ENCODE assay signal across 8 mouse cellular contexts in the genomic region with DNA sequence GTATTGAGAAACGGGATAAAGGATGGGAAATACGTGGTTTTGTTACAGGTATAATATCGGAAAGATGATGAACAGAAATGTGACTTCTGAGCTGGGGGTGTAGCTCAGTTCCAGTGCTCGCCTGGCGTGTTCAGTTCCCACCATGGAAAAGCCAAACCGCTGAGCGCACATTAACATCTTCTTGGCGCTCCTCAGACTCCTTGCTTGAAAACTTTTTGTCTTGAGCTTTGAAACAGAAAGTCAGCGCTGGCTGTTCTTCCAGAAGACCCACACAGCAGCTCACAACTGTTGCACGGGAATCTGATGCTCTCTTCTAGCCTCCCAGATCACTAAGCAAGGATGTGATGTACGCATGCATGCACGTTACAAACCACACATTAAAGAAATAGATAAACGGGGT. TPM values are rescaled to one million over a fixed set of nuclear protein-coding genes. Genes with fewer than 3 reads are reported as not detected.
A peak's percentile ranks its signal among the peaks of the same experiment; 100 is the strongest.
DNase-seq lines count a peak whose midpoint lies in the region; ATAC-seq and TF ChIP-seq lines count a peak whose summit lies in the region.

No protein-coding gene starts in this region.

- TF ChIP-seq POLR2A in lung, adult 2 months (IDR thresholded peaks at IDR 0.05; ENCODE audit: borderline replicate concordance, extremely low read depth, low read depth, low read length), result no peak
- TF ChIP-seq POLR2A in embryonic fibroblast, embryonic 13.5 days (IDR thresholded peaks at IDR 0.05; ENCODE audit: low read depth, low read length), result 0 out of 2 replicates have a peak, but pooled peaks have one; percentile 16

- no peak for ATAC-seq in lung, postnatal 0 days
- ATAC-seq in limb, embryonic 11.5 days (ENCODE audit: insufficient number of reproducible peaks, low FRiP score, low TSS enrichment, low read depth), result no peak

- no peaks in the 10 kb centered on the region for H3K4me1 ChIP-seq in lung, postnatal 0 days (ENCODE audit: insufficient read depth, low read depth, low read length)
- H3K4me1 ChIP-seq in lung, adult 2 months (ENCODE audit: control insufficient read depth, insufficient read depth, low read length), result peaks cover 2% of the 10 kb centered on the region
- peaks cover 12% of the 10 kb centered on the region for H3K4me1 ChIP-seq in embryonic fibroblast, embryonic 13.5 days (ENCODE audit: control insufficient read depth, insufficient read depth, low read length)
- 0 out of 2 replicates have a peak, but pooled peaks cover 7% of the 10 kb centered on the region for H3K4me1 ChIP-seq in limb, embryonic 11.5 days (ENCODE audit: control insufficient read depth, insufficient read depth, low read length)

- peak overlapping the region; percentile 86 for H3K4me2 ChIP-seq in lung, postnatal 0 days (replicated peaks; ENCODE audit: low read depth, low read length)
- H3K4me2 ChIP-seq in limb, embryonic 11.5 days (ENCODE audit: low read depth, severe bottlenecking), result peak overlapping the region; percentile 67

- no peak for TF ChIP-seq EP300 in lung, postnatal 0 days (IDR thresholded peaks at IDR 0.05)

- H3K4me3 ChIP-seq in lung, postnatal 0 days (ENCODE audit: low read depth, low read length), result peak overlapping the region; percentile 84
- H3K4me3 ChIP-seq in lung, adult 2 months (replicated peaks; ENCODE audit: extremely low read depth, low read depth, low read length), result no peak overlapping the region
- no peak overlapping the region for H3K4me3 ChIP-seq in embryonic fibroblast, embryonic 13.5 days (ENCODE audit: insufficient read depth, low read length)
- H3K4me3 ChIP-seq in limb, embryonic 11.5 days (ENCODE audit: low read depth, low read length), result peak overlapping the region; percentile 79

- H3K9me3 ChIP-seq in lung, postnatal 0 days (ENCODE audit: low read length), result no peaks in the 10 kb centered on the region
- H3K9me3 ChIP-seq in limb, embryonic 11.5 days (ENCODE audit: control insufficient read depth, low read length), result no peaks in the 10 kb centered on the region

- peak overlapping the region; percentile 65 for H3K9ac ChIP-seq in lung, postnatal 0 days (replicated peaks; ENCODE audit: low read depth)
- peak overlapping the region; percentile 96 for H3K9ac ChIP-seq in limb, embryonic 11.5 days (ENCODE audit: low read length)

- H3K27ac ChIP-seq in lung, postnatal 0 days (ENCODE audit: low read length), result no peak overlapping the region
- peak overlapping the region; percentile 86 for H3K27ac ChIP-seq in embryonic fibroblast, embryonic 13.5 days (ENCODE audit: insufficient read depth, low read length)
- H3K27ac ChIP-seq in limb, embryonic 11.5 days (replicated peaks; ENCODE audit: low read depth, low read length), result no peak overlapping the region

- no peaks in the 10 kb centered on the region for H3K27me3 ChIP-seq in lung, postnatal 0 days (replicated peaks; ENCODE audit: insufficient read depth, low read length)
- no peaks in the 10 kb centered on the region for H3K27me3 ChIP-seq in limb, embryonic 11.5 days (ENCODE audit: control insufficient read depth, insufficient read depth, low read length)

- H3K36me3 ChIP-seq in lung, postnatal 0 days (ENCODE audit: insufficient read depth, low read length), result no peaks in the 10 kb centered on the region
- H3K36me3 ChIP-seq in limb, embryonic 11.5 days (ENCODE audit: control insufficient read depth, insufficient read depth, low read length), result peaks cover 3% of the 10 kb centered on the region; the same call in 1 of the 2 replicates

- no peak for DNase-seq in lung, postnatal 0 days (ENCODE audit: low spot score)
- no peak for DNase-seq in lung, adult 2 months
- DNase-seq in limb, embryonic 11.5 days (ENCODE audit: low spot score), result peak; percentile 48
- peak; percentile 23 for DNase-seq in retina, postnatal 1 day
- DNase-seq in adrenal gland, adult 8-10 months, result no peak
- no peak for DNase-seq in left cerebral cortex, adult 8-10 months (ENCODE audit: low spot score in 2 of 2)
- no peak for DNase-seq in kidney, postnatal 25 days

- 16% methylated on average over 13 of the region's 13 CpGs for WGBS in lung, postnatal 0 days
- WGBS in lung, adult 2 months, result 31% methylated on average over 13 of the region's 13 CpGs
- WGBS in limb, embryonic 11.5 days, result 23% methylated on average over 13 of the region's 13 CpGs

- TF ChIP-seq CTCF in lung, postnatal 0 days (IDR thresholded peaks at IDR 0.05), result no peak
- TF ChIP-seq CTCF in lung, adult 2 months (IDR thresholded peaks at IDR 0.05; ENCODE audit: insufficient read depth, low read length), result no peak
- TF ChIP-seq CTCF in embryonic fibroblast, embryonic 13.5 days (IDR thresholded peaks at IDR 0.05; ENCODE audit: borderline replicate concordance, insufficient read depth, low read length), result no peak

RNA-seq across cellular contexts. Expression of gene Trim59, which starts 1.2 kb away (rescaled TPM):
- 11.1 TPM in 2 replicates for polyA plus RNA-seq in lung, postnatal 0 days (2015; fragmentation: Nextera tagmentation; extraction: Ambion mirVana)
- 0.26 and 0.69 TPM in 2 replicates for polyA plus RNA-seq in lung, adult 2 months (2012; rRNA removed)
- 55.2 and 77.8 TPM in 2 replicates for polyA plus RNA-seq in embryonic fibroblast, embryonic 13.5 days (2011; ENCODE audit: insufficient read length, low read depth, missing spikeins)
- polyA plus RNA-seq in limb, embryonic 11.5 days (2014; fragmentation: Nextera tagmentation; extraction: Ambion mirVana), result 213 and 220 TPM in 2 replicates
- 1 to 10 TPM; 4.4 to 5.8 (median 5.1) TPM for total RNA-seq in adrenal gland, adult 8-10 months (2022)
- 10 to 100 TPM; 15.7 to 19.5 (median 17.4) TPM for total RNA-seq in left cerebral cortex, adult 8-10 months (2022)

RNA-seq across cellular contexts. Expression of gene Smc4, which starts 41.2 kb away (rescaled TPM):
- polyA plus RNA-seq in lung, postnatal 0 days (2015; fragmentation: Nextera tagmentation; extraction: Ambion mirVana), result 74.2 and 86.6 TPM in 2 replicates
- 2.8 and 5.4 TPM in 2 replicates for polyA plus RNA-seq in lung, adult 2 months (2012; rRNA removed)
- 95.0 and 147 TPM in 2 replicates for polyA plus RNA-seq in embryonic fibroblast, embryonic 13.5 days (2011; ENCODE audit: insufficient read length, low read depth, missing spikeins)
- polyA plus RNA-seq in limb, embryonic 11.5 days (2014; fragmentation: Nextera tagmentation; extraction: Ambion mirVana), result 209 and 222 TPM in 2 replicates
- 10 to 100 TPM; 26.5 to 33.6 (median 29.2) TPM for total RNA-seq in adrenal gland, adult 8-10 months (2022)
- total RNA-seq in left cerebral cortex, adult 8-10 months (2022), result 1 to 10 TPM; 4.5 to 5.8 (median 4.8) TPM

RNA-seq across cellular contexts. Expression of gene Ift80, which starts 41.4 kb away (rescaled TPM):
- 5.9 and 8.9 TPM in 2 replicates for polyA plus RNA-seq in lung, postnatal 0 days (2015; fragmentation: Nextera tagmentation; extraction: Ambion mirVana)
- polyA plus RNA-seq in lung, adult 2 months (2012; rRNA removed), result 2.4 and 4.4 TPM in 2 replicates
- polyA plus RNA-seq in embryonic fibroblast, embryonic 13.5 days (2011; ENCODE audit: insufficient read length, low read depth, missing spikeins), result 23.9 and 29.8 TPM in 2 replicates
- polyA plus RNA-seq in limb, embryonic 11.5 days (2014; fragmentation: Nextera tagmentation; extraction: Ambion mirVana), result 21.4 and 22.1 TPM in 2 replicates
- total RNA-seq in adrenal gland, adult 8-10 months (2022), result 10 to 100 TPM; 22.7 to 40.6 (median 30.2) TPM
- total RNA-seq in left cerebral cortex, adult 8-10 months (2022), result 10 to 100 TPM; 22.6 to 27.0 (median 25.7) TPM

Comparison
In these comparisons a context has a peak if more than half of its experiments do, and no peak if none do; other contexts are left out.
1. H3K4me3 ChIP-seq: peak in lung, postnatal 0 days (single experiment) and limb, embryonic 11.5 days (single experiment); none in lung, adult 2 months (single experiment) and embryonic fibroblast, embryonic 13.5 days (single experiment).
2. RNA of gene Smc4, which starts 41.2 kb away (polyA plus RNA-seq): 209 to 222 TPM in limb, embryonic 11.5 days, 95.0 to 147 TPM in embryonic fibroblast, embryonic 13.5 days and 74.2 to 86.6 TPM in lung, postnatal 0 days; 2.8 to 5.4 TPM in lung, adult 2 months; every median in the first group is over 10 times any median in the second.
3. DNase-seq: peak in limb, embryonic 11.5 days (single experiment) and retina, postnatal 1 day (single experiment); none in lung, postnatal 0 days (single experiment), lung, adult 2 months (single experiment), adrenal gland, adult 8-10 months (single experiment), left cerebral cortex, adult 8-10 months (0 of 2) and kidney, postnatal 25 days (0 of 2).